Mouse (Mus musculus): ENCODE measurements around the gene Nhsl2. TPM values are rescaled to one million over a fixed set of nuclear protein-coding genes. Genes with fewer than 3 reads are reported as not detected.

The Nhsl2 gene
- polyA plus RNA-seq, 1 experiment from 2014 or later: 9.9 TPM

DNA sequence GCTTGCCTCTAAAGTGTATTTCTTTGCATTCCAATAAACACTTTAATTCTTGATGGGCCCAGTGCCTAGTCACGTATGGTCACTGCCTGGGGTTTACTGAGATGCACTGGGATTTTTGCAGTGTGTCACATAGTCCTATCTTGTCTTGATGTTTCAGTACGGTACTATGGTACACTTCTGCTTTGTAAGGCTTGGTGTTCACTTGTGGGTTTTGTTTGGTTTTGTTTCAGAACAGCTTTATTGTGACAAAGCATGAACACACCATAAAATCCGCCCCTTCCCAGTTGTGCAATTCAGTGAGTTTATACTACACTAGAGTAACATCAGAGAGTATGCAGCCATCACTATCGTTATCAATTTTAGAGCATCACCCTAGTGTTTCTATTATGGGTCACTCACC, 204.8 kb downstream of the Nhsl2 start:
- H3K9me3 ChIP-seq (ENCODE audit: control insufficient read depth, low read length): no peaks in the 10 kb centered on the region
- no peak overlapping the region for H3K9ac ChIP-seq (ENCODE audit: low read depth, low read length)
- ATAC-seq (ENCODE audit: low read depth) (no peak), DNase-seq (ENCODE audit: low spot score) (no peak)
- H3K27me3 ChIP-seq (replicated peaks; ENCODE audit: control insufficient read depth, insufficient read depth, low read length): peaks cover 7% of the 10 kb centered on the region; the same call in 1 of the 2 replicates
- H3K36me3 ChIP-seq (ENCODE audit: control insufficient read depth, insufficient read depth, low read length): no peaks in the 10 kb centered on the region
- no peak overlapping the region for H3K4me3 ChIP-seq (ENCODE audit: low read depth, low read length)
- H3K4me2 ChIP-seq (ENCODE audit: low read depth, low read length): no peak overlapping the region
- WGBS: 90% methylated on average over 4 of the region's 4 CpGs
- H3K27ac ChIP-seq (replicated peaks; ENCODE audit: low read depth, low read length): no peak overlapping the region
- H3K4me1 ChIP-seq (ENCODE audit: control insufficient read depth, insufficient read depth, low read length): no peaks in the 10 kb centered on the region

- 66% methylated on average over 9 of the region's 9 CpGs for WGBS
- Histone ChIP-seq H3K27me3 (replicated peaks; ENCODE audit: control insufficient read depth, insufficient read depth, low read length) (peaks cover 3% of the 10 kb centered on the region; the same call in 1 of the 2 replicates), H3K4me1 (ENCODE audit: control insufficient read depth, insufficient read depth, low read length) (peaks cover 11% of the 10 kb centered on the region), H3K27ac (replicated peaks; ENCODE audit: low read depth, low read length) (no peak overlapping the region), H3K9ac (ENCODE audit: low read depth, low read length) (no peak overlapping the region), H3K4me3 (ENCODE audit: low read depth, low read length) (no peak overlapping the region), H3K9me3 (ENCODE audit: control insufficient read depth, low read length) (no peaks in the 10 kb centered on the region), H3K4me2 (ENCODE audit: low read depth, low read length) (no peak overlapping the region), H3K36me3 (ENCODE audit: control insufficient read depth, insufficient read depth, low read length) (no peaks in the 10 kb centered on the region)
- ATAC-seq (ENCODE audit: low read depth) (no peak), DNase-seq (ENCODE audit: low spot score) (no peak)
Measured at GRCm38 (mm10) chrX:102059437-102059836, 210.3 kb downstream of the Nhsl2 start.

DNA sequence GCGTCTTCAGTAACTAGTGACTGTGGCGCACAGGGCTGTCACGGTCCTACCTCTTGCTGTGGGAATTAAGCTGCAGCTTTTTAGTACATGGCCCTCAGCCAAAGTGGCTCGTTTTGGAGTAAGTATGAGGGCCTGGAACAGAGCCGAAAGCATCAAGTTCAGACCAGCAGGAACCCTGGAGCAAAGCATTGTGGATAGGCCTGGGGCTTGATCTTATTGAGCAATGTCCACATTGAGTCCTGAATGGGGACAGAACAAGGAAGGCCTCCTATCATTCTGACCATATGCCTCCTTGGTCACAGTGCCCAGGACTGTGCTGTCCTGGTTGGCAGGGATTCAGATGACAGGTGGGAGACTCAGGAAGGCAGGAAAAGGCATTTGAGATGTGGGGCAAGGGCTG, 211.1 kb downstream of the Nhsl2 start:
- 65% methylated on average over 5 of the region's 5 CpGs for WGBS
- Histone ChIP-seq H3K36me3 (ENCODE audit: control insufficient read depth, insufficient read depth, low read length) (no peaks in the 10 kb centered on the region), H3K9me3 (ENCODE audit: control insufficient read depth, low read length) (no peaks in the 10 kb centered on the region), H3K4me3 (ENCODE audit: low read depth, low read length) (no peak overlapping the region), H3K9ac (ENCODE audit: low read depth, low read length) (no peak overlapping the region), H3K27me3 (replicated peaks; ENCODE audit: control insufficient read depth, insufficient read depth, low read length) (peaks cover 3% of the 10 kb centered on the region; the same call in 1 of the 2 replicates), H3K4me2 (ENCODE audit: low read depth, low read length) (no peak overlapping the region), H3K4me1 (ENCODE audit: control insufficient read depth, insufficient read depth, low read length) (peaks cover 11% of the 10 kb centered on the region), H3K27ac (replicated peaks; ENCODE audit: low read depth, low read length) (0 out of 2 replicates have a peak overlapping the region, but pooled peaks have one; percentile 10)
- peak; percentile 65 for DNase-seq (ENCODE audit: low spot score)
- ATAC-seq (ENCODE audit: low read depth): peak; percentile 38; the same call in 1 of the 2 replicates

GRCm38 (mm10) chrX:102060891-102061290, 211.7 kb downstream of the Nhsl2 start:
- no peak overlapping the region for H3K4me2 ChIP-seq (ENCODE audit: low read depth, low read length)
- ATAC-seq (ENCODE audit: low read depth) (peak; percentile 87), DNase-seq (ENCODE audit: low spot score) (peak; percentile 90)
- 42% methylated on average over 2 of the region's 2 CpGs for WGBS
- H3K4me3 ChIP-seq (ENCODE audit: low read depth, low read length): no peak overlapping the region
- no peak overlapping the region for H3K9ac ChIP-seq (ENCODE audit: low read depth, low read length)
- no peak overlapping the region for H3K27ac ChIP-seq (replicated peaks; ENCODE audit: low read depth, low read length)
- no peaks in the 10 kb centered on the region for H3K9me3 ChIP-seq (ENCODE audit: control insufficient read depth, low read length)
- H3K27me3 ChIP-seq (replicated peaks; ENCODE audit: control insufficient read depth, insufficient read depth, low read length): peaks cover 3% of the 10 kb centered on the region; the same call in 1 of the 2 replicates
- no peaks in the 10 kb centered on the region for H3K36me3 ChIP-seq (ENCODE audit: control insufficient read depth, insufficient read depth, low read length)
- H3K4me1 ChIP-seq (ENCODE audit: control insufficient read depth, insufficient read depth, low read length): peaks cover 11% of the 10 kb centered on the region

- Histone ChIP-seq H3K27me3 (replicated peaks; ENCODE audit: control insufficient read depth, insufficient read depth, low read length) (peaks cover 3% of the 10 kb centered on the region; the same call in 1 of the 2 replicates), H3K9ac (ENCODE audit: low read depth, low read length) (no peak overlapping the region), H3K4me3 (ENCODE audit: low read depth, low read length) (no peak overlapping the region), H3K4me2 (ENCODE audit: low read depth, low read length) (no peak overlapping the region), H3K27ac (replicated peaks; ENCODE audit: low read depth, low read length) (no peak overlapping the region), H3K36me3 (ENCODE audit: control insufficient read depth, insufficient read depth, low read length) (no peaks in the 10 kb centered on the region), H3K9me3 (ENCODE audit: control insufficient read depth, low read length) (no peaks in the 10 kb centered on the region), H3K4me1 (ENCODE audit: control insufficient read depth, insufficient read depth, low read length) (peaks cover 11% of the 10 kb centered on the region)
- WGBS: 49% methylated on average over 3 of the region's 3 CpGs
- no peak for DNase-seq (ENCODE audit: low spot score)
- ATAC-seq (ENCODE audit: low read depth): no peak
Measured at GRCm38 (mm10) chrX:102064062-102064461, 214.9 kb downstream of the Nhsl2 start.

DNA sequence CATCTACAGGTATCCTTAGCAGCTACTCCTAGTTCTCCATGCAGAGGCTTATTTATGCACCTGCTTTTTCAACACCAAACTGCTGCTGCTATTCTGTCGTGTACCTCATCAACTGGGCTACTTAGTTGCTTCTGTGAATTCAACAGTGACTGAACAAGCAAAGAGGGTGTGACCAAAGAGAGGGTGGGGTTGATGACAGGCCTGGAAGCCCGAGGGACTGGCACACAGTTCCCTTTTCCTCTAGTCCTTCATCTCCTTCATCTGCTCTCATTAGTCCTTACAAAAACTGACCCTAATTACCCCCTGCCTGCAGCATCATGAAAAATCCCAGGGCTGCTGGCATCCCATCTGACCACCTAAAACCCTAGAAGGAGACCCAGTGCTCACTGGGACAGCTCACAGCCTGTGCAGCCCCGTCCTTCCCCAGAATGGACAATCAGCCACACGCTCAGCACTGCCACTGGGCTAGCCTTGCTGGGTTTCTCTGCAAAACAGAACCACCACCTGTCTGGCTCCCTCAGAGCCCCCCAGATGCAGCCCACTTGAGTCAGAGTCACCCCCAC, 216.1 kb downstream of the Nhsl2 start:
- DNase-seq (ENCODE audit: low spot score) (no peak), ATAC-seq (ENCODE audit: low read depth) (no peak)
- H3K4me3 ChIP-seq (ENCODE audit: low read depth, low read length): no peak overlapping the region
- H3K27me3 ChIP-seq (replicated peaks; ENCODE audit: control insufficient read depth, insufficient read depth, low read length): peaks cover under 1% of the 10 kb centered on the region; the same call in 1 of the 2 replicates
- WGBS: 53% methylated on average over 4 of the region's 4 CpGs
- no peaks in the 10 kb centered on the region for H3K36me3 ChIP-seq (ENCODE audit: control insufficient read depth, insufficient read depth, low read length)
- no peaks in the 10 kb centered on the region for H3K9me3 ChIP-seq (ENCODE audit: control insufficient read depth, low read length)
- peaks cover 8% of the 10 kb centered on the region for H3K4me1 ChIP-seq (ENCODE audit: control insufficient read depth, insufficient read depth, low read length)
- H3K27ac ChIP-seq (replicated peaks; ENCODE audit: low read depth, low read length): no peak overlapping the region
- H3K9ac ChIP-seq (ENCODE audit: low read depth, low read length): no peak overlapping the region
- H3K4me2 ChIP-seq (ENCODE audit: low read depth, low read length): no peak overlapping the region

DNA sequence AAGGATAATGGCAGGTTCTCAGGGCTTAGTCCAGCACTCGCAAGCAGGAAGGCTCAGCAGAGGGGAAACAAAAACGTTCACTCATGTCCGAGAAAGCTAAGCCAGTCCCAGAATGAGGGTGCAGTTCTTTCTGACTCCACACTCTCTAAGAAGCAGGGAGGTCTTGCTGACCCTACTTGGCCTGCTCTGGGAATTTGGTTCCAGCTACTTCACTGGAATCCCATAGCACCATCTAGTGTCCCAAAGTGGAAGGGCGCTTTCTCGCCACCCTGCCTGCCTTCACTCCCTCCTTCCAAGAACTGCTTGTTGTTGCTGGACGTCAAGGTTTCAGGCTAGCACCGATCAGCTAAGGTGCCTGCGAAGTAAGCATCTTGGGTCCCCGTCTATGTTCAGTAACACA, 216.9 kb downstream of the Nhsl2 start:
- peak; percentile 39; the same call in 1 of the 2 replicates for ATAC-seq (ENCODE audit: low read depth)
- Histone ChIP-seq H3K36me3 (ENCODE audit: control insufficient read depth, insufficient read depth, low read length) (no peaks in the 10 kb centered on the region), H3K9ac (ENCODE audit: low read depth, low read length) (no peak overlapping the region), H3K4me1 (ENCODE audit: control insufficient read depth, insufficient read depth, low read length) (peaks cover 5% of the 10 kb centered on the region; the same call in 1 of the 2 replicates), H3K27me3 (replicated peaks; ENCODE audit: control insufficient read depth, insufficient read depth, low read length) (peaks cover 3% of the 10 kb centered on the region; the same call in 1 of the 2 replicates), H3K27ac (replicated peaks; ENCODE audit: low read depth, low read length) (no peak overlapping the region), H3K4me3 (ENCODE audit: low read depth, low read length) (no peak overlapping the region), H3K4me2 (ENCODE audit: low read depth, low read length) (no peak overlapping the region), H3K9me3 (ENCODE audit: control insufficient read depth, low read length) (no peaks in the 10 kb centered on the region)
- 15% methylated on average over 9 of the region's 9 CpGs for WGBS
- DNase-seq (ENCODE audit: low spot score): peak; percentile 86

DNA sequence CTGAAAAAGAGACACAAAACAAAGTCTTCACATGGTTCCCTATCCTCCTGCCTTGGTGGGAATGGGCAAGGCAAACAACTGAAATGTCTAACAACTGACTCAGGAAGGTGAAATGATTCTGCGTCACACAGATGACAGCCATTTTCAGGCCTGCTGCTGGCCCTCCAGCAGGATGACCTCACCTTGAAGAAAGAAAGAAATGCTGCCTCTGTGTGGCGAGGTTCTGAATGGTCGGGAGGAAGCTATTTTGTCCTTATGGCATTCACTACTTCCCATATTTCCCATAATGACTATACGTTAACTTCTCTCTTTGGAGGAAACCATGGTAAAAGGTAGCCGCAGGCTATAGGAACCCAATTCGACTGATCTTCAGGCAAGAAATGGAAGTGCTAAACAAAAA, 217.9 kb downstream of the Nhsl2 start:
- peaks cover 5% of the 10 kb centered on the region; the same call in 1 of the 2 replicates for H3K4me1 ChIP-seq (ENCODE audit: control insufficient read depth, insufficient read depth, low read length)
- WGBS: 72% methylated on average over 6 of the region's 6 CpGs
- H3K27me3 ChIP-seq (replicated peaks; ENCODE audit: control insufficient read depth, insufficient read depth, low read length): peaks cover 8% of the 10 kb centered on the region; the same call in 1 of the 2 replicates
- DNase-seq (ENCODE audit: low spot score): no peak
- H3K27ac ChIP-seq (replicated peaks; ENCODE audit: low read depth, low read length): no peak overlapping the region
- H3K36me3 ChIP-seq (ENCODE audit: control insufficient read depth, insufficient read depth, low read length): no peaks in the 10 kb centered on the region
- H3K9me3 ChIP-seq (ENCODE audit: control insufficient read depth, low read length): no peaks in the 10 kb centered on the region
- H3K4me3 ChIP-seq (ENCODE audit: low read depth, low read length): no peak overlapping the region
- H3K4me2 ChIP-seq (ENCODE audit: low read depth, low read length): no peak overlapping the region
- ATAC-seq (ENCODE audit: low read depth): no peak
- H3K9ac ChIP-seq (ENCODE audit: low read depth, low read length): no peak overlapping the region

Measured in embryonic facial prominence, embryonic 14.5 days (tissue).